Mouse (Mus musculus) liver, embryonic 14.5 days (tissue): ENCODE data around the gene Pnkd. TPM values are rescaled to one million over a fixed set of nuclear protein-coding genes. Genes with fewer than 3 reads are reported as not detected.

Experiments
- ATAC-seq: fragments of 200-750 bp; cut with Nextera tagmentation; 2 replicates; pipeline ENCODE4 v1.8.0; 2017; ENCODE audit warnings: moderate number of reproducible peaks, mild to moderate bottlenecking, moderate library complexity; ENCODE audit not compliant: insufficient read depth
- DNase-seq, 3 experiments: peaks; one replicate each; pipeline ENCODE4 v3.0.0-alpha.2; 2012 to 2013; ENCODE audit warnings: low read depth in 3 of 3, low spot score in 3 of 3
- H3K27ac ChIP-seq: fragments of 300-500 bp; sonication (generic); 2 replicates; pipeline ENCODE4 v1.5.1; 2014; ENCODE audit warnings: moderate library complexity, mild to moderate bottlenecking, control low read depth, inconsistent platforms
- H3K27me3 ChIP-seq: fragments of 300-500 bp; sonication (generic); 2 replicates; pipeline ENCODE4 v1.6.1; 2014; ENCODE audit warnings: mild to moderate bottlenecking, low read length, moderate library complexity; ENCODE audit not compliant: control insufficient read depth, insufficient read depth
- H3K36me3 ChIP-seq: fragments of 300-500 bp; sonication (generic); replicated peaks from 2 replicates; pipeline ENCODE4 v1.6.1; 2014; ENCODE audit warnings: low read depth; ENCODE audit not compliant: control insufficient read depth, insufficient read depth
- H3K4me1 ChIP-seq, 2 experiments: fragments of 200-500 bp in 1 of 2; fragments of 300-500 bp in 1 of 2; sonication (generic) in 1 of 2; replicated peaks; 2 replicates each; pipeline ENCODE4 v1.6.1; 2012 to 2014; ENCODE audit warnings: antibody characterized with exemption in 1 of 2, inconsistent platforms in 1 of 2, low read length in 1 of 2; ENCODE audit not compliant: control insufficient read depth in 2 of 2, insufficient read depth in 2 of 2
- H3K4me2 ChIP-seq: fragments of 300-500 bp; sonication (generic); 2 replicates; pipeline ENCODE4 v1.6.1; 2014; ENCODE audit warnings: low read depth, mild to moderate bottlenecking, control low read depth, moderate library complexity
- H3K4me3 ChIP-seq, 2 experiments: fragments of 200-500 bp in 1 of 2; fragments of 300-500 bp in 1 of 2; sonication (generic) in 1 of 2; 2 replicates each; pipeline ENCODE4 v1.5.1; 2012 to 2014; ENCODE audit warnings: low read depth in 2 of 2, low read length in 2 of 2, mild to moderate bottlenecking in 2 of 2, control low read depth in 1 of 2, inconsistent platforms in 1 of 2, moderate library complexity in 1 of 2; ENCODE audit not compliant: insufficient read depth in 1 of 2
- H3K9ac ChIP-seq: fragments of 300-500 bp; sonication (generic); replicated peaks from 2 replicates; pipeline ENCODE4 v1.6.1; 2014; ENCODE audit warnings: mild to moderate bottlenecking, control low read depth, moderate library complexity
- H3K9me3 ChIP-seq: fragments of 300-500 bp; sonication (generic); 2 replicates; pipeline ENCODE4 v1.6.1; 2016; ENCODE audit warnings: low read length, mixed read lengths; ENCODE audit not compliant: control insufficient read depth
- CTCF ChIP-seq: IDR thresholded peaks from 2 replicates; pipeline ENCODE4 v1.5.1; 2016; ENCODE audit warnings: antibody characterized with exemption, low read depth, control low read depth
- EP300 ChIP-seq: IDR thresholded peaks from 2 replicates; pipeline ENCODE4 v1.6.1; 2016; ENCODE audit warnings: antibody characterized with exemption, low read depth
- WGBS: fragments of 180-500 bp; shearing (Covaris S2); extraction: QIAGEN DNeasy Blood & Tissue Kit; methylation state at CpG from one replicate; pipeline ENCODE4 v1.1.7; 2014; ENCODE audit not compliant: insufficient replicate concordance; 5-methylcytosine and 5-hydroxymethylcytosine counted together
- polyA plus RNA-seq, 2 experiments: library from polyadenylated mRNA; depleted of rRNA in 1 of 2; stranded (reverse) in 1 of 2; unstranded in 1 of 2; fragments of >200 nt; fragmentation: Nextera tagmentation in 1 of 2; extraction: Ambion mirVana in 1 of 2; gene quantifications; 2 replicates each; pipeline versions ENCODE4 v1.2.1 to v1.2.3; 2012 to 2014

The Pnkd gene
- polyA plus RNA-seq, 2 experiments = 16.8 to 42.1 TPM

DNA sequence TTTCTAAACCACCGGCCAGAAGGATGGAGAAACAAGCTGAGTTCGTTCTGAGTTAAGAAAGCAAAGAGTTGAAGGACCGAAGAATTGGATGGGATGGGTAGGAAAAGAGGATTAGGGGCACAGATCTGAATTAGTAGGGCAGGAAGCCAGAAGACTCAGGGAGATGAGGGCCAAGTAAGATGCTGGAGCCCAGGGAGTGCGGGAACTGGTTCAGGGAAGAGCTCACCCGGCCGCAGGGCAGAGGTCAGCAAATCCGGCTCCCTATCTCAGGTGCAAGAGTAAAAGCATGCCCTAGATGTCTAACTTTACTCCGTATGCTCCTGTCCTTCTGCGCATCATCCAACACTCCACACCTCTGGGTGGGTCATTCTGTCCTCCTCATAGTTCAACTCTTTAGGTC is 48.2 kb downstream of the Pnkd start:
- Histone ChIP-seq H3K27me3 (no peaks in the 10 kb centered on the region), H3K4me3 (peak overlapping the region; percentile 25 to 56), H3K36me3 (no peaks in the 10 kb centered on the region), H3K4me2 (peak overlapping the region; percentile 79), H3K9ac (peak overlapping the region; percentile 14; the same call in 1 of the 2 replicates), H3K27ac (no peak overlapping the region), H3K4me1 (peaks cover 18 to 24% of the 10 kb centered on the region in 2 experiments), H3K9me3 (no peaks in the 10 kb centered on the region)
- TF ChIP-seq CTCF (no peak), EP300 (no peak)
- no peak for ATAC-seq
- 5% methylated on average over 9 of the region's 9 CpGs for WGBS
- DNase-seq = no peak

DNA sequence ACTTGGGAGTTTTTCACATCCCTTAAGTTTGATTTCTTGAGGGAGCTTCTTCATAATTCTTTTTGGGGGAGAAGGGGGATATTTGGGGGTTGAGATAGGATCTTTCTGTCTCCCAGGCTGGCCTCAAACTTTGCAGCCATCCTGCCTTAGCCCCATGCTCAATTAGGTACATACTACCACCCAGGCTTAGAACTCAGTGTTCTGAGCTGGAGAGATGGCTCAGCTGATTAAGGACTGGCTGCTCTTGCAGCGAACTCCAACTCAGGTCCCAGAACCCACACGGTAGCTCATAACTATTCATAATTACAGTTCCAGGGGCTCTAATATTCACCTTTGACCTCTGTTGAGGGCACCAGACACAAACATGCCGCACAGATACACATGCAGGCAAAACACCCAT is 49.9 kb downstream of the Pnkd start:
- no peak for TF ChIP-seq EP300
- no peak for TF ChIP-seq CTCF
- no peak for DNase-seq
- ATAC-seq = no peak
- no peak overlapping the region for H3K4me2 ChIP-seq
- H3K4me3 ChIP-seq = no peak overlapping the region
- 70% methylated on average over 3 of the region's 3 CpGs for WGBS
- no peak overlapping the region for H3K9ac ChIP-seq
- no peaks in the 10 kb centered on the region for H3K27me3 ChIP-seq
- peaks cover 18 to 24% of the 10 kb centered on the region in 2 experiments for H3K4me1 ChIP-seq
- H3K36me3 ChIP-seq = no peaks in the 10 kb centered on the region
- no peak overlapping the region for H3K27ac ChIP-seq
- no peaks in the 10 kb centered on the region for H3K9me3 ChIP-seq

DNA sequence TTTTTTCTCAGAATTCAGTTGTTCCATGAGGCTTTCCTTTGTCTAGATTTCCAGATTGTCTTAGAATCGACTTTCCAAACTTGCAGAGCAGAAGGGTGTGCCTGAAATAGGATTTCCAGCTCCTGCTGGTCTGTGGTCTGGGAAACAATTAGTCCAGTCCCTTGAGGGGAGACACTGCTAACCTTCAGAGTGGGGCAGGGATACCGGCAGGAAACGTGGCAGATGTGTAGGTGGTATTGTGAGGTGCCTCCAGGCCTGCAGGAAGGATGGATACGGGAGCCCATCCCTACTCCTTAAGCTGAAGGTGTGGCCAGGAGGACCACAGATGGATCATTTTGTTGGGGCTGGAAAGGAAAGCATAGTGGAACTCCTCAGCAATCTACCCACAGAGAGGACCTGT is 50.3 kb downstream of the Pnkd start:
- no peak for ATAC-seq
- Histone ChIP-seq H3K4me2 (no peak overlapping the region), H3K4me1 (peaks cover 18 to 24% of the 10 kb centered on the region in 2 experiments), H3K27me3 (no peaks in the 10 kb centered on the region), H3K4me3 (no peak overlapping the region), H3K36me3 (no peaks in the 10 kb centered on the region), H3K9me3 (no peaks in the 10 kb centered on the region), H3K27ac (no peak overlapping the region), H3K9ac (no peak overlapping the region)
- no peak for DNase-seq
- WGBS = 60% methylated on average over 4 of the region's 4 CpGs
- no peak for TF ChIP-seq CTCF
- no peak for TF ChIP-seq EP300

DNA sequence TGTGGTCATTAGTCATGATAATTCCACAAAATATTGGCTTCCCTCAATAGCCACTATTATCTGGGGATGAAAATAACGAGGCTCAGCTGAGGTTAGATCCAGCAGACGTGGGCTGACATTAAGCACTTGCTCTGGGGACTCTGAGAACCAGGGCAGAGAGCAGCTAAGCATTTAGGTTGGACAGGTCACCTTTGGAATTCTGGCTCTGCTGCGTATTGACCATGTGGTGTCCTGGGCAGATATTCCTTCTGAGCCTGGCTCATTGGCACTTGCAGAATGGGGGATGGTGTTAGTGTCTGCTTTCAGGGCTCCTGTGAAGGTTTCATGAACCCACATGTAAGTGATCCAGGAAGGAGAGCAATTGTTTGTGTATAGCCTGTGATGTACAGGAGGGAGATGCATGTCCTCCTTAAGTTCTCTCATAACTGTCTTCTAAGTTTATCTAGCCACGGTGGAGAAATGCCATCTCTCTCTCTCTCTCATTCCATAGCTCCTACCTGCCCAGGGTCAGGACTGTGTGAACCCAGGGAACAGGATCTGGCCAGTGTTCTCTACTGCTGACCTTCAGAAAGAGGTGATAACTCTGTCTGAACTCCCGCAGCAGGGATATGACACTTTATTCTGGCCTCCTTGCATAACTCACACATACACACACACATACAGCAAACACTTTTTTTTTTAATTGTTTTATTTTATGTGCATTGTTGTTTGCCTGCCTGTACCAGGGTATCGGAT is 50.9 kb downstream of the Pnkd start:
- H3K27ac ChIP-seq = no peak overlapping the region
- H3K36me3 ChIP-seq = no peaks in the 10 kb centered on the region
- no peak overlapping the region for H3K4me2 ChIP-seq
- no peak for TF ChIP-seq EP300
- TF ChIP-seq CTCF = no peak
- DNase-seq (no peak), ATAC-seq (no peak)
- peaks cover 17 to 19% of the 10 kb centered on the region in 2 experiments for H3K4me1 ChIP-seq
- H3K4me3 ChIP-seq = no peak overlapping the region
- WGBS = 57% methylated on average over 6 of the region's 6 CpGs
- no peaks in the 10 kb centered on the region for H3K9me3 ChIP-seq
- no peak overlapping the region for H3K9ac ChIP-seq
- H3K27me3 ChIP-seq = no peaks in the 10 kb centered on the region

DNA sequence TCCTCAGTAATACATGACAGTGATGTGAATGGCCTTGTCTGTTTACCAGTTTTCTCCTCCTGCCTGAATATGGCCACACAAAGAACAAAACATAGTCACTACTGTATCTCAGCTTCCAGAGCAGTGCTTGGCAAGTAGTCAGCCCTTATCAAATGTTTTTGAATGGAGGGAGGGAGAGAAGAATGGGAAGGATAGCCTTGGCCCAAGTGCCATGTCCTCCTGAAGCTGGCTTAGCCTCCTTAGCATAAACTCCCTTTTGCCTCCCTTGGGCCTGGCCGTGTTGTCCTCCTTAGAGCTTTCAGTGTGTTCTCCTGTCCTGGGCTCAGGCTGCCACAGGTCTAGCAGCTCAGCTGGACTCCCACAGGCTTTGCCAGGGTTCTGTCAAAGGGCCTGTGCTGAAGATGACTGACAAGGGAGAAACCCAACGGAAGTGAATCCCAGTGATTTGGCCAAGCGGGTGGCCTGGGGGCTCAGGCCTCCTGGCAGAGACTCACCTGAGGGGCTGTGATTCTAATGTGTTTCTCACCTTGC is 52.6 kb downstream of the Pnkd start:
- Histone ChIP-seq H3K27me3 (no peaks in the 10 kb centered on the region), H3K4me3 (no peak overlapping the region), H3K9ac (no peak overlapping the region), H3K36me3 (no peaks in the 10 kb centered on the region), H3K9me3 (no peaks in the 10 kb centered on the region), H3K27ac (no peak overlapping the region), H3K4me1 (peaks cover 0 to 3% of the 10 kb centered on the region in 2 experiments; a peak in 3 of 4 replicates), H3K4me2 (no peak overlapping the region)
- WGBS = 69% methylated on average over 3 of the region's 3 CpGs
- ATAC-seq (no peak), DNase-seq (no peak)
- TF ChIP-seq EP300 (no peak), CTCF (no peak)
